Mouse (Mus musculus): ENCODE measurements around the gene Nfkbia. TPM values are rescaled to one million over a fixed set of nuclear protein-coding genes. Genes with fewer than 3 reads are reported as not detected.
A peak's percentile ranks its signal among the peaks of the same experiment; 100 is the strongest.

Nfkbia gene
- 44.6 and 55.2 TPM in 2 replicates for polyA plus RNA-seq (2016; fragmentation: Nextera tagmentation; extraction: Ambion mirVana)

GRCm38 (mm10) chr12:55492184-55492898 lies at the start of gene Nfkbia:
TSS of gene Nfkbia (minus strand) at chr12:55492647.
- peak; percentile 94 for DNase-seq (ENCODE audit: low spot score)
- peaks cover 40% of the 10 kb centered on the region for H3K36me3 ChIP-seq (replicated peaks)
- no peaks in the 10 kb centered on the region for H3K27me3 ChIP-seq (replicated peaks; ENCODE audit: low read depth, poor library complexity, severe bottlenecking)
- no peaks in the 10 kb centered on the region for H3K9me3 ChIP-seq
- H3K4me1 ChIP-seq: peaks cover 42% of the 10 kb centered on the region
- WGBS: under 1% methylated on average over 58 of the region's 58 CpGs
- peak within 1 kb of the TSS; percentile 91 for H3K4me3 ChIP-seq
- H3K27ac ChIP-seq (replicated peaks): peak within 1 kb of the TSS; percentile 98

- no peak overlapping the region for H3K4me3 ChIP-seq
- no peaks in the 10 kb centered on the region for H3K36me3 ChIP-seq (replicated peaks)
- WGBS: 55% methylated on average over 8 of the region's 8 CpGs
- no peaks in the 10 kb centered on the region for H3K9me3 ChIP-seq
- H3K27ac ChIP-seq (replicated peaks): no peak overlapping the region
- peaks cover 21% of the 10 kb centered on the region for H3K27me3 ChIP-seq (replicated peaks; ENCODE audit: low read depth, poor library complexity, severe bottlenecking)
- no peaks in the 10 kb centered on the region for H3K4me1 ChIP-seq
- no peak for DNase-seq (ENCODE audit: low spot score)
Observed at GRCm38 (mm10) chr12:55539157-55539556, 46.7 kb upstream of the Nfkbia start.

GRCm38 (mm10) chr12:55538328-55538971 lies 46.0 kb upstream of the Nfkbia start:
- H3K27ac ChIP-seq (replicated peaks): no peak overlapping the region
- 80% methylated on average over 1 of the region's 1 CpGs for WGBS
- DNase-seq (ENCODE audit: low spot score): no peak
- H3K4me3 ChIP-seq: no peak overlapping the region
- H3K4me1 ChIP-seq: no peaks in the 10 kb centered on the region
- H3K27me3 ChIP-seq (replicated peaks; ENCODE audit: low read depth, poor library complexity, severe bottlenecking): peaks cover 21% of the 10 kb centered on the region
- no peaks in the 10 kb centered on the region for H3K9me3 ChIP-seq
- no peaks in the 10 kb centered on the region for H3K36me3 ChIP-seq (replicated peaks)

GRCm38 (mm10) chr12:55537742-55538141 lies 45.3 kb upstream of the Nfkbia start:
- no peak overlapping the region for H3K4me3 ChIP-seq
- 64% methylated on average over 7 of the region's 7 CpGs for WGBS
- no peaks in the 10 kb centered on the region for H3K36me3 ChIP-seq (replicated peaks)
- no peaks in the 10 kb centered on the region for H3K9me3 ChIP-seq
- no peak overlapping the region for H3K27ac ChIP-seq (replicated peaks)
- DNase-seq (ENCODE audit: low spot score): no peak
- H3K27me3 ChIP-seq (replicated peaks; ENCODE audit: low read depth, poor library complexity, severe bottlenecking): peaks cover 21% of the 10 kb centered on the region
- H3K4me1 ChIP-seq: no peaks in the 10 kb centered on the region

- 7% methylated on average over 14 of the region's 14 CpGs for WGBS
- peak; percentile 69 for DNase-seq (ENCODE audit: low spot score)
- Histone ChIP-seq H3K9me3 (no peaks in the 10 kb centered on the region), H3K4me1 (no peaks in the 10 kb centered on the region), H3K36me3 (replicated peaks) (no peaks in the 10 kb centered on the region), H3K27ac (replicated peaks) (no peak overlapping the region), H3K4me3 (no peak overlapping the region), H3K27me3 (replicated peaks; ENCODE audit: low read depth, poor library complexity, severe bottlenecking) (peaks cover 21% of the 10 kb centered on the region)
Observed at GRCm38 (mm10) chr12:55536537-55537135, 44.2 kb upstream of the Nfkbia start.

- H3K36me3 ChIP-seq (replicated peaks): no peaks in the 10 kb centered on the region
- H3K27me3 ChIP-seq (replicated peaks; ENCODE audit: low read depth, poor library complexity, severe bottlenecking): no peaks in the 10 kb centered on the region
- no peak overlapping the region for H3K27ac ChIP-seq (replicated peaks)
- WGBS: 65% methylated on average over 15 of the region's 15 CpGs
- no peaks in the 10 kb centered on the region for H3K9me3 ChIP-seq
- H3K4me3 ChIP-seq: no peak overlapping the region
- no peak for DNase-seq (ENCODE audit: low spot score)
- H3K4me1 ChIP-seq: no peaks in the 10 kb centered on the region
Observed at GRCm38 (mm10) chr12:55526983-55527752, 34.7 kb upstream of the Nfkbia start.

GRCm38 (mm10) chr12:55518061-55518738 lies 25.8 kb upstream of the Nfkbia start:
- Histone ChIP-seq H3K4me1 (0 out of 2 replicates have a peak, but pooled peaks cover 3% of the 10 kb centered on the region), H3K27ac (replicated peaks) (no peak overlapping the region), H3K36me3 (replicated peaks) (no peaks in the 10 kb centered on the region), H3K9me3 (no peaks in the 10 kb centered on the region), H3K27me3 (replicated peaks; ENCODE audit: low read depth, poor library complexity, severe bottlenecking) (no peaks in the 10 kb centered on the region), H3K4me3 (no peak overlapping the region)
- 50% methylated on average over 15 of the region's 15 CpGs for WGBS
- DNase-seq (ENCODE audit: low spot score): peak; percentile 69

GRCm38 (mm10) chr12:55508817-55509216 lies 16.4 kb upstream of the Nfkbia start:
- Histone ChIP-seq H3K4me3 (no peak overlapping the region), H3K9me3 (no peaks in the 10 kb centered on the region), H3K36me3 (replicated peaks) (no peaks in the 10 kb centered on the region), H3K27ac (replicated peaks) (no peak overlapping the region), H3K27me3 (replicated peaks; ENCODE audit: low read depth, poor library complexity, severe bottlenecking) (peaks cover 7% of the 10 kb centered on the region; the same call in 1 of the 2 replicates), H3K4me1 (no peaks in the 10 kb centered on the region)
- no peak for DNase-seq (ENCODE audit: low spot score)
- 90% methylated on average over 5 of the region's 5 CpGs for WGBS

- DNase-seq (ENCODE audit: low spot score): no peak
- H3K4me3 ChIP-seq: no peak overlapping the region
- H3K27me3 ChIP-seq (replicated peaks; ENCODE audit: low read depth, poor library complexity, severe bottlenecking): peaks cover 7% of the 10 kb centered on the region; the same call in 1 of the 2 replicates
- H3K9me3 ChIP-seq: no peaks in the 10 kb centered on the region
- no peaks in the 10 kb centered on the region for H3K4me1 ChIP-seq
- H3K36me3 ChIP-seq (replicated peaks): no peaks in the 10 kb centered on the region
- 85% methylated on average over 17 of the region's 17 CpGs for WGBS
- H3K27ac ChIP-seq (replicated peaks): no peak overlapping the region
Observed at GRCm38 (mm10) chr12:55507332-55507935, 15.0 kb upstream of the Nfkbia start.

GRCm38 (mm10) chr12:55506029-55506330 lies 13.5 kb upstream of the Nfkbia start:
- DNase-seq (ENCODE audit: low spot score): peak; percentile 81
- no peaks in the 10 kb centered on the region for H3K9me3 ChIP-seq
- peaks cover 7% of the 10 kb centered on the region; the same call in 1 of the 2 replicates for H3K27me3 ChIP-seq (replicated peaks; ENCODE audit: low read depth, poor library complexity, severe bottlenecking)
- H3K36me3 ChIP-seq (replicated peaks): no peaks in the 10 kb centered on the region
- WGBS: under 1% methylated on average over 6 of the region's 6 CpGs
- H3K27ac ChIP-seq (replicated peaks): no peak overlapping the region
- no peak overlapping the region for H3K4me3 ChIP-seq
- no peaks in the 10 kb centered on the region for H3K4me1 ChIP-seq

- no peak for DNase-seq (ENCODE audit: low spot score)
- H3K36me3 ChIP-seq (replicated peaks): no peaks in the 10 kb centered on the region
- no peak overlapping the region for H3K27ac ChIP-seq (replicated peaks)
- H3K9me3 ChIP-seq: no peaks in the 10 kb centered on the region
- no peak overlapping the region for H3K4me3 ChIP-seq
- H3K27me3 ChIP-seq (replicated peaks; ENCODE audit: low read depth, poor library complexity, severe bottlenecking): peaks cover 7% of the 10 kb centered on the region; the same call in 1 of the 2 replicates
- 62% methylated on average over 7 of the region's 7 CpGs for WGBS
- H3K4me1 ChIP-seq: no peaks in the 10 kb centered on the region
Observed at GRCm38 (mm10) chr12:55505314-55506028, 13.0 kb upstream of the Nfkbia start.

Measured in embryonic facial prominence, embryonic 10.5 days (tissue).